Mouse (Mus musculus) limb, embryonic 11.5 days (tissue): ENCODE measurements at regions not wholly inside any gene's neighbourhood (a gene's known extent, or its start where the extent isn't known, plus 50 kb on each side); places are given as distances from the start of the nearest gene placed in this dataset.

Source experiments
- ATAC-seq: fragments of 200-750 bp; cut with Nextera tagmentation; 2 replicates; pipeline ENCODE4 v1.8.0; 2017; ENCODE audit warnings: low read depth; ENCODE audit not compliant: insufficient number of reproducible peaks, low FRiP score, low TSS enrichment
- DNase-seq: peaks from one replicate; pipeline ENCODE4 v3.0.0-alpha.2; 2015; ENCODE audit warnings: low spot score
- H3K27ac ChIP-seq: fragments of 300-500 bp; sonication (generic); replicated peaks from 2 replicates; pipeline ENCODE4 v1.5.1; 2014; ENCODE audit warnings: low read depth, mild to moderate bottlenecking, low read length
- H3K27me3 ChIP-seq: fragments of 300-500 bp; sonication (generic); 2 replicates; pipeline ENCODE4 v1.6.1; 2014; ENCODE audit warnings: mild to moderate bottlenecking, low read length, mixed read lengths; ENCODE audit not compliant: control insufficient read depth, insufficient read depth
- H3K36me3 ChIP-seq: fragments of 300-500 bp; sonication (generic); 2 replicates; pipeline ENCODE4 v1.6.1; 2014; ENCODE audit warnings: mild to moderate bottlenecking, low read length, moderate library complexity, mixed read lengths; ENCODE audit not compliant: control insufficient read depth, insufficient read depth
- H3K4me1 ChIP-seq: fragments of 300-500 bp; sonication (generic); 2 replicates; pipeline ENCODE4 v1.6.1; 2014; ENCODE audit warnings: low read length, mixed read lengths; ENCODE audit not compliant: control insufficient read depth, insufficient read depth
- H3K4me2 ChIP-seq: fragments of 300-500 bp; sonication (generic); 2 replicates; pipeline ENCODE4 v1.6.1; 2014; ENCODE audit warnings: low read depth, mild to moderate bottlenecking, moderate library complexity; ENCODE audit not compliant: severe bottlenecking
- H3K4me3 ChIP-seq: fragments of 300-500 bp; sonication (generic); 2 replicates; pipeline ENCODE4 v1.5.1; 2014; ENCODE audit warnings: low read depth, low read length
- H3K9ac ChIP-seq: fragments of 300-500 bp; sonication (generic); 2 replicates; pipeline ENCODE4 v1.6.1; 2014; ENCODE audit warnings: mild to moderate bottlenecking, low read length
- H3K9me3 ChIP-seq: fragments of 300-500 bp; sonication (generic); 2 replicates; pipeline ENCODE4 v1.6.1; 2016; ENCODE audit warnings: low read length; ENCODE audit not compliant: control insufficient read depth
- WGBS: fragments of 180-500 bp; shearing (Covaris S2); extraction: QIAGEN DNeasy Blood & Tissue Kit; methylation state at CpG from one replicate; pipeline ENCODE4 v1.1.7; 2014; 5-methylcytosine and 5-hydroxymethylcytosine counted together

GRCm38 (mm10) chr3:40206326-40206725 is 324.8 kb upstream of the Intu start:
- Histone ChIP-seq H3K9ac (no peak overlapping the region), H3K4me3 (no peak overlapping the region), H3K27me3 (no peaks in the 10 kb centered on the region), H3K27ac (no peak overlapping the region), H3K4me2 (no peak overlapping the region), H3K36me3 (no peaks in the 10 kb centered on the region), H3K4me1 (no peaks in the 10 kb centered on the region), H3K9me3 (no peaks in the 10 kb centered on the region)
- ATAC-seq: no peak
- DNase-seq: no peak
- WGBS: 60% methylated on average over 4 of the region's 4 CpGs

GRCm38 (mm10) chr3:40211793-40212192 is 319.3 kb upstream of the Intu start:
- Histone ChIP-seq H3K9ac (no peak overlapping the region), H3K4me2 (no peak overlapping the region), H3K27me3 (no peaks in the 10 kb centered on the region), H3K9me3 (no peaks in the 10 kb centered on the region), H3K4me3 (no peak overlapping the region), H3K36me3 (no peaks in the 10 kb centered on the region), H3K27ac (no peak overlapping the region), H3K4me1 (no peaks in the 10 kb centered on the region)
- DNase-seq (no peak), ATAC-seq (no peak)

- Histone ChIP-seq H3K4me2 (no peak overlapping the region), H3K36me3 (no peaks in the 10 kb centered on the region), H3K9ac (no peak overlapping the region), H3K9me3 (no peaks in the 10 kb centered on the region), H3K27me3 (no peaks in the 10 kb centered on the region), H3K4me1 (no peaks in the 10 kb centered on the region), H3K4me3 (no peak overlapping the region), H3K27ac (no peak overlapping the region)
- ATAC-seq (no peak), DNase-seq (no peak)
- 81% methylated on average over 1 of the region's 1 CpGs for WGBS
Observed at GRCm38 (mm10) chr3:40226772-40227171, 304.3 kb upstream of the Intu start.

- WGBS: 66% methylated on average over 4 of the region's 4 CpGs
- H3K4me3 ChIP-seq: no peak overlapping the region
- ATAC-seq: no peak
Observed at GRCm38 (mm10) chr3:40243499-40244101, 287.5 kb upstream of the Intu start.

GRCm38 (mm10) chr3:40254376-40254775 is 276.7 kb upstream of the Intu start:
- DNase-seq (peak; percentile 30), ATAC-seq (no peak)
- Histone ChIP-seq H3K9ac (no peak overlapping the region), H3K4me2 (no peak overlapping the region), H3K9me3 (no peaks in the 10 kb centered on the region), H3K4me3 (no peak overlapping the region), H3K36me3 (no peaks in the 10 kb centered on the region), H3K4me1 (peaks cover 6% of the 10 kb centered on the region; the same call in 1 of the 2 replicates), H3K27ac (no peak overlapping the region), H3K27me3 (no peaks in the 10 kb centered on the region)
- 57% methylated on average over 5 of the region's 5 CpGs for WGBS

More at GRCm38 (mm10) chr3:40243499-40244101, 287.5 kb upstream of the Intu start:
- no peaks in the 10 kb centered on the region for H3K36me3 ChIP-seq
- no peak overlapping the region for H3K4me2 ChIP-seq
- no peak overlapping the region for H3K9ac ChIP-seq
- H3K9me3 ChIP-seq: no peaks in the 10 kb centered on the region
- no peak for DNase-seq
- no peaks in the 10 kb centered on the region for H3K4me1 ChIP-seq
- no peaks in the 10 kb centered on the region for H3K27me3 ChIP-seq
- H3K27ac ChIP-seq: no peak overlapping the region

- ATAC-seq (no peak), DNase-seq (no peak)
- Histone ChIP-seq H3K9me3 (no peaks in the 10 kb centered on the region), H3K27ac (no peak overlapping the region), H3K4me2 (no peak overlapping the region), H3K4me3 (no peak overlapping the region), H3K36me3 (no peaks in the 10 kb centered on the region), H3K9ac (no peak overlapping the region), H3K4me1 (no peaks in the 10 kb centered on the region), H3K27me3 (no peaks in the 10 kb centered on the region)
- WGBS: 73% methylated on average over 7 of the region's 7 CpGs
Observed at GRCm38 (mm10) chr3:40262536-40262935, 268.6 kb upstream of the Intu start.

- no peaks in the 10 kb centered on the region for H3K9me3 ChIP-seq
- ATAC-seq: no peak
- H3K9ac ChIP-seq: no peak overlapping the region
- H3K4me2 ChIP-seq: no peak overlapping the region
- no peak for DNase-seq
- H3K4me1 ChIP-seq: no peaks in the 10 kb centered on the region
- H3K36me3 ChIP-seq: no peaks in the 10 kb centered on the region
- 78% methylated on average over 1 of the region's 1 CpGs for WGBS
- no peak overlapping the region for H3K4me3 ChIP-seq
- H3K27ac ChIP-seq: no peak overlapping the region
- H3K27me3 ChIP-seq: no peaks in the 10 kb centered on the region
Observed at GRCm38 (mm10) chr3:40267514-40267913, 263.6 kb upstream of the Intu start.

GRCm38 (mm10) chr3:40282926-40283325 is 248.2 kb upstream of the Intu start:
- DNase-seq (no peak), ATAC-seq (no peak)
- Histone ChIP-seq H3K4me3 (no peak overlapping the region), H3K27me3 (no peaks in the 10 kb centered on the region), H3K36me3 (no peaks in the 10 kb centered on the region), H3K9ac (no peak overlapping the region), H3K4me1 (no peaks in the 10 kb centered on the region), H3K27ac (no peak overlapping the region), H3K9me3 (no peaks in the 10 kb centered on the region), H3K4me2 (no peak overlapping the region)
- WGBS: 74% methylated on average over 1 of the region's 1 CpGs
